Mouse (Mus musculus): Measurements from ENCODE around the gene Hcn4.

Gene Hcn4

DNA sequence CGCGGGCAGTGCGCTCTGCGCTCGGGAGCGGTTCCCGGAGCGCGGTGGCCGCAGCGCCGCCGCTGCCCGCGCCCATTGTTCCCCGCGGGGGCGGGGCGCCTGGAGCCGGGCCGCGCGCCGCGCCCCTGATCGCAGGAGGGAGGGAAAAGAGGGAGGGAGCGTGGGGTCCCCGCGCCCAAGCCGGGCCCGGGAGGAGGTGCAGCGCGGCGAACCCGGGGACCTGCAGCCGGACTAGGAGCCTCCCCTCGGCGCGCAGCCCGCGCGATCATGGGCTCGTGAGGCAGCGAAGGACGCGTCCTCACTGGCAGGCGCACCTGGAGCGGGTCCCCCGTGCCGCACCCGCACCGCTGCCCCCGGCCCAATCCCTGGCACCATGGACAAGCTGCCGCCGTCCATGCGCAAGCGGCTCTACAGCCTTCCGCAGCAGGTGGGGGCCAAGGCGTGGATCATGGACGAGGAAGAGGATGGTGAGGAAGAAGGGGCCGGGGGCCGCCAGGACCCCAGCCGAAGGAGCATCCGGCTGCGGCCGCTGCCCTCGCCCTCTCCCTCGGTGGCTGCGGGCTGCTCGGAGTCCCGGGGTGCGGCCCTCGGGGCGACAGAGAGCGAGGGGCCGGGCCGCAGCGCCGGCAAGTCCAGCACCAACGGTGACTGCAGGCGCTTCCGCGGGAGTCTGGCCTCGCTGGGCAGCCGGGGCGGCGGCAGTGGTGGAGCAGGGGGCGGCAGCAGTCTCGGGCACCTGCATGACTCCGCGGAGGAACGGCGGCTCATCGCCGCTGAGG, at the start of gene Hcn4:
Hcn4 (plus strand) TSS at position 274 of the 779 bp plus-strand sequence.
- DNase-seq (ENCODE audit: low spot score), result no peak

DNA sequence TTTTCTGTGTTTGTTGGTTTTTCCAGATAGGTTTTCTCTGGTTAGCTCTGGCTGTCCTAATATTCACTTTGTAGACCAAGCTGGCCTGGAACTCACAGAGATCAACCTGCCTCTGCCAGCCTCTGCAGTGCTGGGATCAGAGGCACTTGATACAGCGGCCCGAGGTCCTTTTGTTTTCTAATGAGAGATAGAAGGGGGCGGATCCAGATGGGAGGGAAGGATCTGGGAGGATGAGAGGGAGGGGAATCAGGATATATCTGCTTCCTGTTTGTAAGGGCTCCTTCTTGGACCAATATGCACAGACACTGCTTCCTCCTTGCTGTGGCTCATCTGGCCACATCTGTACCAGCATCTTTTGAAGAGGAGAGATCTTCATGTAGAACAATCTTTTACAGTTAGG, 48.5 kb upstream of the Hcn4 start:
- no peak for DNase-seq (ENCODE audit: low spot score)

DNA sequence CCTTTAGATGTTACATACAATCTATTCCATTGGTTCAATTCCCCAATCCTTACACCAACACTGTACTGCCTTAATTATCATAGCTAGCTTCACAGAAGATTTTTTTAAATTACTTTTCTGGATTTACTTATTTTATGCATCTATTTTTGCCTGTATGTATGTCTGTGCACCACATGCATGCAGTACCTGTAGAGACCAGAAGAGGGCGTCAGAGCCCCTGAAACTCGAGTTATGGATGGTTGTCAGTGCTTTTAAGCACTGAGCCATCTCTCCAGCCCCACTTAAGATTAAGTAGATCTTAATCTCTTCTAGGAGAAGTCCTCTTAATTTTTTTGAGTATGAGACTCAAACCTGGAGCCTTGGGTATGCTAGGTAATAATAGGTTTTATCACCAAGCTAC, 47.8 kb upstream of the Hcn4 start:
- no peak for DNase-seq (ENCODE audit: low spot score)

DNA sequence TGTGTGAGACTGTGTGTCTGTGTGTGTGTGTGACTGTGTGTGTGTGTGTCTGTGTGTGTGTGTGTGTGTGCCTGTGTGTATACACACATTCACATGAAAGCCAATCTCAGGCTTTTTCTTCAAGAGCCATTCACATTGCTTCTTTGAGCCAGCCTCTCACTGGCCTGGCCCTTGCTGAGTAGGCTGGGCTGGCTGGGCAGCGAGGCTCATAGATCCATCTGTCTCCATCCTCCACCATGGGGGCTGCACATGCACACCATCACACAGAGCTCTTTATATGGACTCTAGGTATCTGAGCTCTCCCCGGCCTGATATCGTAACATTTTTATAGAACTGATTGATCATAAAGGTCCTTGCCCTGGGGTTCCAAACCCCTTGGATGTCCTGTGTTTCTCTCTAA, 33.7 kb upstream of the Hcn4 start:
- no peak for DNase-seq (ENCODE audit: low spot score)

DNA sequence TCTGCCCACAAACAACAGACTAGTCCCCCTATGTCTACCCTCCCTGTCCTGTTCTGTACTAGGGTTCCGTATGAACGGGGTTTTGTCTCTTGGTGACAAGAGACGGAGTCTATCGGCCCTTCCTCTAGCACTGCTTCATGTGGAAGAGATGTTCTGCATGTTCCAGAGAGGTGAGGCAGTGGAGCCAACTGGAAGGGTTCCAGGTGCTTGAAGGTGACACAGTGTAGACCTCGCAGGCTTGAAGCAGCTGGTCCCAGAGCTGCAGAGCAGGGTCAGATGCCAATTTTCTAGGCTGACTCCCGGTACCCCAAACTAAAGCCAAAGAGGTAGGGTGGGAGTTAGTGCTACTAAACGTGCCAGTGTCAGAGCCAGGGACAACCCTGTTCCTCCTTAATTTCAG, 25.1 kb upstream of the Hcn4 start:
- DNase-seq (ENCODE audit: low spot score), result no peak

DNA sequence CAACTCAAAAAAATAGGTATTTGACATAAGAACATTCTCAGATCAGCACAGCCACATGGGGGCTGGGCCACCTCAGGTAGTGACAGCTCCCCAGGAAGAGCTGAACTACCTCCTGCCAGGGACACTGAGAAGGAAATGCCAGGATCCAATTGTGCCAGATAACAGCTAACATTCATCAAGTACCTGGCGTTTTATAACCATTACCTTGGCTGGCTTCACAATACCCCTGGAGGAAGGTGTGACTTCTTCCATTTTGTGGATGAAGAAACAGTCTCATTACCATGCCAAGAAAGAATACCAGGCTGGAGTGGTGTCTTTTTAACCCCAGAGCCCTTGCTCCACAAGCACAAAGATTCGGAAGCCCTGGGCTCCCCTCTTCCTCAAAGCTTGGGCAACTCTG, 21.8 kb upstream of the Hcn4 start:
- no peak for DNase-seq (ENCODE audit: low spot score)

DNA sequence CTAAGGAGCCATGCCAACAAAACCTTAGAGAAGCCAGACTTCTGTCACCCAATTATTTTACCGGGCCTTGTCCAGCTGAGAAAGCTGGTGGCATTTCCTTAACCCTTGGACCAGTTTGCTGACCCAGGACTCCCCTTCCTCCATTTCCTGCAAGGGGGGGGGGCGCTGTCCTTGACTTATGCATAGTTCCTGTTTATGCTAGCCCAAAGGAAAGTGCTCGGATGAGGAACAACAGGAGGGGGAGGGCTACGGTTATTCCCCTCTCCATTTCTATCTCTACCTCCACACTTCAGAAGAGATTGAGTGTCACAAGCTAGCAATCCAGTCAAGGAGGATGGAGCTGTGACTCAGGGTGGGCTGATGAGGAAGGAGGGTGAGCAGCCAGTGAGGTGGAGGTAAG, 20.9 kb upstream of the Hcn4 start:
- DNase-seq (ENCODE audit: low spot score), result no peak

DNA sequence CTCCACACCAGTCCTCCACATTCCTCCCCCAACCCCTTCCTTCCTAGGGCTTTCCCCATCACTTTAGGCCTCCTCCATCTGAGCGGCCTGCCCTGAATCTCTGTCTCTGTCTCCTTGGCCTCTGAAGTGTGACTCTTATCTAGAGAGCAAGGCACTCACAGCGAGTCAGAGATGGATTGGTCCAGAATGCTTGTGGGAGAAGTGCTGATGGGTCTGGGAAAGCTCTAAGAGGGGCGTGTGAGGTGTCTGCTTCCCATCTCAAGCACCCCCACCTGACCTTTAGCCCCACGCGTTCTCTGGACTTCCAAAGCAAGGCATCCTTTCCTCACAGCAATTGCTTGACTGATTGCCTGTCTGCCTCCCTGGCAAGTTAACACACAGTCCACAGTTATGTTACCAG, 20.4 kb upstream of the Hcn4 start:
- no peak for DNase-seq (ENCODE audit: low spot score)

DNA sequence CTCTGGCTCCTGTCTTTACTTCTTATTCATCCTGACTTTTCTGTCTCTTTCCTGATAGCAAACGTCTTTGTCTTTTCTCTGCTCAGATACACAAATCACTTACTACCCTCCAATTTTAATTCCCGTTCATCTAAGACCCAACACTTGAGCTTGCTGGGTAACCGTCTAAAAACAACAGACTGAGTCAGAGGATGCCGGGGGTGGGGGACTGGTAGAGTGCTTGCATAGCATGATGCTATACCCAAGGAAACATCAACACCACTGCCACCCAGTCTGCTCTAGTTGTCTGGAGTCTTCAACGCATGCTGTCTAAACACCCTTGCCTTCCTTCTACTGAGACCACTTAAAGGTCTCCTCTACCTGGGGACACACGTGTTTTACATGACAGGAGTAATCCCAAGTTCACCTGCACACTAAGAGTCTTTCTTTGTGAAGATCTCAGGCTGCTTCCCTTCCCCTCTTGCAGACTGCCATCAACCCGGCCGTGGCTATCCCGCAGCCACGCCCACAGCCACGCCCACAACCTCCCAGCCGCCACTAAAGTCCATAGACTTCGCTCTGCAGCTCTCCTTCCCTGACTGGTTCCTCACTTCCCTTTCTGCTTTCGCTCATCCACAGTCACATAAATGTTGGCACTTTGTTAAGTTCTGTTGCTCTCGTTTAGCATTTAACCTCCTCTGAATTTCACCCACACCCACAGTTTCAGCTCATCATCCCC, 17.5 kb upstream of the Hcn4 start:
- DNase-seq (ENCODE audit: low spot score), result peak; percentile 61

DNA sequence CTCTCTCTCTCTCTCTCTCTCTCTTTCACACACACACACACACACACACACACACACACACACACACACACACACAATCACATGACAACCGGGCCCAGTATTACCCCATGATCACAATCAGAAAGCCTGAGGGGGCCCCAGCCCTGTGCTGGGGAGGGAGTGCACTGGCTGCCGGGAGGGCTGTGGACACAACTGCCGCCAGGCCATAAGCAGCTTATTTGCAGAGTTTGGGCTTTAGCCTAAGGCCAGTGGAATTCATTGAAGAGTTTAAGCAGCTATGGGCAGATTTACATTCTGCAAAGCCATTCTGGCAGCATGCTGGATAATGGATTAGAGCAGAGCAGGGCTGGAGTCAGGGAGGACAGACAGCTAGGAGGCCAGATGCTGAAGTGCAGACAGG, 12.0 kb upstream of the Hcn4 start:
- no peak for DNase-seq (ENCODE audit: low spot score)

DNA sequence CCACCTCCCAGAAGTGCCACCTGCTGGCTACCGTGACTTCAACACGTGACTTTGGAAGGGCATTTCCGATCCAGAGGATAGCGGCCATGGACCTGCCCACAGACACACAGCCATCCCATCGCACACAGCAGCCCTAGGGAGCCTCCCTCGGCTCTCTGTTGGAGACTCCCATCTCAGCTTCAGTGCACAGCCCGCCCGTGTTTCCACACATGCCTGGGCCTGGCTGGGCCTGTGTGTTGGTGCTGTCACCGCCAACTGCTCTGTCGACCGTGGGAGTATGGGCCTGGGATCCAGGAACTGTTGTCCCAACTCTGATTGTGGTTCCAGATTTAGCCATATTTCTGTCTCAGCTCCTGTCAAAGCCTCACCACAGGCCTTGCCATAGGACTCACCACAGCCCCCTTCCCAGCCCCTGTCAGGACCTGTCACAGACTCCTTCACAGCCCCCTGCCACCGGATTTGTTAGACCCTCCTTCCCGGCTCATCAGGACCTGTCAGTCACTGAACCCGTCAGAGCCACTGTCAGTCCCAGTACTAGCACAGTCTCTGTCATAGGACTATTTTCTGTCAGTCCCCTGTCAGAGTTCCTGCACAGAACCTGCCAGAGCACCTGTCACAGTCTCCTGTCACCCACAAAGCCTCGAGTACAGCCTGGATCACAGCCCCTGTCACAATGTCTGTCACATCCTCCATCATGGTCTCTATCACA, 7.5 kb upstream of the Hcn4 start:
- no peak for DNase-seq (ENCODE audit: low spot score)

DNA sequence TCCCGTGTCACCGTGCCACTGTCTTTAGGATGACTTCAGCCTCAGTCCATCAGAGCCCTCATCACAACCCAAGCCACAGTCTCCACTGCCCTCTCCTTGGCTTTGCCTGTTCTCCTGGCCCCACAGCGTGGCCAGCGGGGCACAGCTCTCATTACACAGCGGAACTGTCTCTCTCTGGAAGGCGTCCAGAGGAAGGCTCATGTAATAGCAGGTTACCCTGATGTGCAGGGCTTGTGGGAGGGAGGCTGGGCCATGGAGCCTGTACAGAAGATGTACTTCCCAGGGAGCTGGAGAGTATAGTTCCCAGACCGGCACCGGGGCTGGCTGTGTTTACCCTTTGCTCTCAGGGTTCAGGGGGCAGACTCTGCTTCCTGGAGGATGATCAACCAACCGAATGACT, 6.8 kb upstream of the Hcn4 start:
- DNase-seq (ENCODE audit: low spot score), result no peak

DNA sequence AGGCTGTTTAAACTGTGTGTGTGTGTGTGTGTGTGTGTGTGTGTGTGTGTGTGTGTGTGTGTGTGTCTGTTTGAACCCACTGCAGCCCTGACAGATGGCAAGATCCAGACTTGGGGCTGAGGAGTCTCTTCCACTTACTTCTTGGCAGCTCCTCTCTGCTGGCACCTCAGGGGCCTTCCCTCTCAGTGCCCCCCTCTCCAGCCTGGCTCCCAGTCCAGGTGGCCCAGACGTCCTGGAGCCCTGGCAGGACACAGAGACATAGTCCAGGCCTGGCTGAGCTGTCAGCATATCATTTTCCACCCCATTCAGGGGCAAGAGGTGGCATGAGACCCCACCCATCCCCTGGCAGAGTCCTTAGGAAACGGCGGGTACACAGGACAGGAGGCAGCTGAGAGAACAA, 5.5 kb upstream of the Hcn4 start:
- DNase-seq (ENCODE audit: low spot score), result no peak

DNA sequence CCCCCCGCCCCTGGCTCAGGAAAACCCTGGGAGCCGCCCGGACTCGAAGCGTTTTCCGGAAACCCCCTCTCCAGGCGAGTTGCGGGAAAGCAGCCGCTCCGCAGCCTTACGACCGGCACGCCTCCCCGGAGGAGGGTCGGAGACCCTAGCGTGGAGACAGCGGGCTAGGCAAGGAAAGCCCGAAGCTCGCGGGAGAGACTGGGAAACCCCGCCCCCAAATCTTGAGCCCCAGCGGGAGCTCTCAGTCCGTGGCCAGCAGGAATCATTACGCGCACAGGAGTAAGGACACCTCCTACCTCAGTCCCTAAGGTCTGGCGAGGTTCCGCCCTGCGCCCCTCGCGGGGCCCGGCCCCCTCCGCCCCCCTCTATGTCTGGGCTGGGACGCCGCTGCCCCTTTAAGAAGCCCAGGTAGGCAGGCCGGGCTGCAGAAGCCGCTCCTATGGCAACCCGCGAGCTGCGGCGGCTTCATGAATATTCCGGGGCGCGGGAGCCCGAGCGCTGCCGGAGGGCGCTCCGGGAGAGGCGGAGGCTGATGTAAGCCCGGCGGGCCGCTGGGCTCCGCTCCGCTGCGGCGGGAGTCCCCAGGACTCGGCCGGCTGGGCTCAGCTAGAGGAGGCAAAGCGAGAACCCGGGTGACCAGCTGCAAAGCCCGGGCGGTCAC, 651 bp upstream of the Hcn4 start:
- DNase-seq (ENCODE audit: low spot score), result peak; percentile 7

DNA sequence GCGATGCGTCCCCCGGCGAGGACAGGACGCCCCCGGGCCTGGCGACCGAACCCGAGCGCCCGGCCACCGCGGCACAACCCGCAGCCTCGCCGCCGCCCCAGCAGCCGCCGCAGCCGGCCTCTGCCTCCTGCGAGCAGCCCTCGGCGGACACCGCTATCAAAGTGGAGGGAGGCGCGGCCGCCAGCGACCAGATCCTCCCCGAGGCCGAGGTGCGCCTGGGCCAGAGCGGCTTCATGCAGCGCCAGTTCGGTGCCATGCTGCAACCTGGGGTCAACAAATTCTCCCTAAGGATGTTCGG, 655 bp downstream of the Hcn4 start:
- no peak for DNase-seq (ENCODE audit: low spot score)

DNA sequence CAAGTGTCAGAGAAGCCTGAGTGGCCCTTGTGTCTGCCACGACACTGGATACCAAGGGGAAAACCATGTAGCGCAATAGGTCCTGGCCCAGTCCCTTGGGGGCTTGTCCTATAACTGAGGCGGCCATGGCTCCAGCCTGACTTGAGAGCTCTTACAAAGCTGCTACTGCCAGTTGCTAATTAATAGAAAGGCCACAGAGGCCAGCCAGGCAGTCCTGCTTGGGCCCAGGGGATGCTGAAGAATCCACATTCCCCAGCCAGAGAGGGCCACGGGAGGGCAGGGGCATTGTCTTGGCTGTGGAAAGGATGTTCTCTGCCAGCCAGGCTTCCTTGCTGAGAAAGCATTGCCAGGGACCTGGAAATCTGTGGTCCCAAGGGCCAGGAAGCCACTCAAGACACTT, 6.4 kb downstream of the Hcn4 start:
- DNase-seq (ENCODE audit: low spot score), result no peak

DNA sequence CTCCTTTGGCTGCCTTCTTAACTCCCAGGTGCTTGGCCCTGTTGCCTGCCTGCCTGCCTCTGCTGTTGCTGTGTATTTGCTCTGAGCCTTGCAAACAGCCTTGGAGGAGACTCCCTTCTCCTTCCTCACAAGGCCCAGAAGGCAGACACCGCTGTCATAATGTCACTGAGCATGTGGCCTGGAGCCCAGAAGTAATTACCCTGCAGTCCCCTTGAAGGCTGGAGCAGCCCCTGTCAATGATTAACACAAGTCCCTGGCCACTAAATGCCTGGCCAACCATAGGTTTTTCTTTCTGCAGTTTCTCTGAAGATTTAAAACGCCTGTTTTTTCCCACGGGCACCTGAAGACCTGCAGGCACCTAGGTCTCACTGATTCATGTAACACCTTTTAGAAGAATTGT, 9.7 kb downstream of the Hcn4 start:
- DNase-seq (ENCODE audit: low spot score), result no peak

DNA sequence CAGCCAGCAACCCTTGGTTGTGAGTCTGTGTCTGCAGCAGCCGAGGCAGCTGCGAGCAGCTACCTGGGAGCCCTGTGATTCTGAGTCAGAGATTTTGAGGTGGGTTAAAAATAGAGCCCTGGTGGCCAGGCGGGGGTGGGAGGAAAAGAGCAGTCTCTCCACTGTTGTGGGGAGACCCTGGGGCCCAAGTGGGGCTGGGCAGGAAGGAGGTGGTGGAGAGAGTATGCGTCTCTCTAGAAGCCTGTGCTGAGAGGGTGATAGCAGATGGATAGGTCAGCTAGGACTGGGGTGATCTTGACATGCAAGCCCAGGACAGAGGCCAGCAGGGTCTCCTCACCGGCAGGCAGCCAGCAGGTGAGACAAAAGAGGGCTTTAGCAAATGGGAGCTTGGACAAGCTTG, 14.0 kb downstream of the Hcn4 start:
- DNase-seq (ENCODE audit: low spot score), result no peak

DNA sequence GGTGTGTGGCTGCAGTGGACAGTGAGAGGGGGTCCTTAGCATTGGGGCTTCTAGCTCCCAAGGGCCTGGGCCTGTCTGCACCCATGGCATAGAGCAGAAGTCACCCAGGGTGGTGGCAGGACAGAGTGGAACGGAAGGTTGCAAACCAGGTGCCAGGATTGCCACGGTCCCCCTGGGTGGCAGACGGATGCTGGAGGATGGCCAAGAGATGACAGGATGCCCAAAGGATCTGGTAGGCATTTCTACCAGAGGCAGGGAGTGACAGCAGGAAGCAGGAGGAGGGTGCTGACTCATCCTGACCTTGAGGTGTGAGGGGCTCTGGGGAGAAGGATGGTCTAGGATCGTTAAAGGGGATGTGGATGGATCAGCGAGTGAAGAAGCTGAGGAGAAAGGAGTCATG, 15.3 kb downstream of the Hcn4 start:
- DNase-seq (ENCODE audit: low spot score), result no peak

DNA sequence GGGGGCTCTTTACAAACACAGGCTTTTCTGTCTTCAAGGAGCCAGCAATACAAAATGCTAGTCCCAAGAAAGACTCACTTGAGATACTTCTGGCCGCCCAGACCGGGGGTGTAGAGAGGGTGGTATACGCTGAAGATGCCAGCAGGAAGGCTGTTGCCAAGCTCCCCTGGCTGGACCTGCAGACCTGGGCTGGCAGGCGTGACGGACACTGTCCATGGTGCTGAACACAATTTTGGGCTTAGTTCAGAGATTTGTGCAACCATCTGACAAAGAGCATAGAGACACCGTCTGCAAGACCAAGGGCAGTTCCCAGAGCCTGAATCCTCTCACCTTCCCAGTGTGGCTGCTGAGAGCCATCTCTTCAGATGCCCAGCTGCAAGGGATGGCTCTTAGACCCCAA, 18.4 kb downstream of the Hcn4 start:
- peak; percentile 44 for DNase-seq (ENCODE audit: low spot score)

DNA sequence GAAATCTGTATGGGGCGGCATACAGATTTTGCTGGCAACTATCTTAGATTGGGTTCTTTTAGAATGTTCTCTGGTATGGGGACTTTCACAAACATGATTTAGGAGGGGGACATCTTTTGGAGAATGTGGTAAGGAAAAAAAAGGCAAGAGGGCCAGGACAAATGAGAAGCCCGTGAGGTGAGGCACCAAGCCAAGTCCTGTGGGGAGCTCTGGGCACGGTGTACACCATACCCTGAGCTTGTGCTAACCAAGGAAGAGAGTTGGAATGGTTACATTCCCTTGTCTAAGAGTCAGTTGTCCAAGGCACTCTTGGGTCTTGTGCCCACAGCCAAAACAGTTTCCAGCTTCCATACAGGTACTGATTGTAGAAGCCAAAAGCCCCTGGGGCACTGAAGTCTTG, 21.4 kb downstream of the Hcn4 start:
- DNase-seq (ENCODE audit: low spot score), result no peak

DNA sequence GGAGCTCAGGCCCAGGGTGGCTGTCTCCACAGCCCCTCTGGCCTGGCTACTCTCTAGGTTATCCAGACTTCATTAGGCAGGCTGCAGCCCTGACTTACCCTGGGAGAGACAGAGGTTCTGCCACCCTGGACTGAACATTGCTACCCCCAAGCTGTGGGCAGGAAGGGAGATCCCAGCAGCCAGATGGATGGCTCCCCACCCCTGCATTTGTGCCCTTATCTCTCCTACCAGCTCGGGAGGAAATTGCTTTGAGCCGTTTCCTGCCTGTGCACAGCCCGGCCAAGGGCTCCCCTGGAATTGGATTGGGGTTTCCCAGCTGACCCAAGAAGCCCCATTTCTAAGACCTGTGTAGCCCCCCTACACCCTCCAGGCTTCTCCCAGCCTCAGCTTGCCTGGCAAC, 23.8 kb downstream of the Hcn4 start:
- no peak for DNase-seq (ENCODE audit: low spot score)

DNA sequence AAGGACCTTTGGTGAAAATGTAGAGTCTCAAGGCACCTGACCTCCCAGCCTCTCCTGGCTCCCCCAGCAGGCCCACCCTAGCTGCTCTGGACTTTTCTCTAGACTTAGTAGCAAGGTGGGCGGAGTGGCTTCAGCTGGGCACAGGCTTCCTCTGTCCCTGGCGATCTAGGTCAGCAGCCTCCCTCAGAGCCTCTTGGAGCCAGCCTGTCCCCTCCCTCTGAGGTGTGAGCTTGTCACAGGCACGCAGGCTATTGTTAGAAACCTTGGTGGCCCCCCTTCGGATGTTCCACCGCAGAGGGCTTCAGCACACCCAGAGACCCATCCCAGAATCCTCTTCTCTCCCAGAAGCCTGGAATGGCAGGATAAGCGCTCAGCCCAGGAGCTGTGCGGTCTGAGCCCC, 24.5 kb downstream of the Hcn4 start:
- no peak for DNase-seq (ENCODE audit: low spot score)

All from urinary bladder, postnatal 25 days (tissue).